Mouse (Mus musculus) stomach, postnatal 0 days (tissue): Measurements from ENCODE around the gene Lmod3.

Experiments
- CTCF ChIP-seq: IDR thresholded peaks from 2 replicates; pipeline ENCODE4 v1.5.1; 2016; ENCODE audit warnings: antibody characterized with exemption, low read depth, mild to moderate bottlenecking, moderate library complexity
- EP300 ChIP-seq: optimal IDR thresholded peaks from 2 replicates; pipeline ENCODE3; 2016; ENCODE audit warnings: antibody characterized with exemption

DNA sequence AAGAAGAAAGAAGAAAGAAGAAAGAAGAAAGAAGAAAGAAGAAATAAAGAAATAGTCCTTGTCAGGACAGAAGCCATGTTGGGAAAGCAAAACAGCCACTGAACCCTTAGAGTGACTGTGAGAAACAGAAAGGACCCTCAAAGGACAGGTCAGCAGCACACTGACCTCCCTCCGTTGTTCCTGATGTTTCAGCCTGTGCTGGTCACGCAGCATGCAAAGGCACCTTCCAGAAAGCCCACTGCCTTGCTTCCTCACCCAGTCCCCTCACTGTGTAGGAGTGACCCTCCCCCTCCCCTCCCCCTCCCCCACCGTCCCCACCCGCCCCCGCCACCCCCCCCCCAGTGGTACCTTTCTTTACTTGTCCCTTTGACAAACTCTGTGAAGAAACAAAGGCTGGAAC lies 31.9 kb downstream of the Lmod3 start:
- TF ChIP-seq CTCF (no peak), EP300 (no peak)
